Mouse (Mus musculus) heart, embryonic 11.5 days (tissue): ENCODE measurements around the gene Arl15. TPM values are rescaled to one million over a fixed set of nuclear protein-coding genes. Genes with fewer than 3 reads are reported as not detected.

Source experiments
- ATAC-seq: fragments of 200-750 bp; cut with Nextera tagmentation; replicated peaks from 2 replicates; pipeline ENCODE4 v1.8.0; 2017; ENCODE audit warnings: moderate library complexity; ENCODE audit not compliant: insufficient number of reproducible peaks, low FRiP score, low TSS enrichment
- H3K27ac ChIP-seq: fragments of 300-500 bp; sonication (generic); 2 replicates; pipeline ENCODE4 v1.5.1; 2014; ENCODE audit warnings: mild to moderate bottlenecking, low read depth, low read length
- H3K27me3 ChIP-seq: fragments of 300-500 bp; sonication (generic); 2 replicates; pipeline ENCODE4 v1.6.1; 2014; ENCODE audit warnings: mild to moderate bottlenecking, low read length, mixed read lengths; ENCODE audit not compliant: control insufficient read depth, insufficient read depth
- H3K36me3 ChIP-seq: fragments of 300-500 bp; sonication (generic); 2 replicates; pipeline ENCODE4 v1.6.1; 2014; ENCODE audit warnings: mild to moderate bottlenecking, low read length, moderate library complexity, mixed read lengths; ENCODE audit not compliant: control insufficient read depth, insufficient read depth
- H3K4me1 ChIP-seq: fragments of 300-500 bp; sonication (generic); 2 replicates; pipeline ENCODE4 v1.6.1; 2014; ENCODE audit warnings: low read length; ENCODE audit not compliant: control insufficient read depth, insufficient read depth
- H3K4me2 ChIP-seq: fragments of 300-500 bp; sonication (generic); 2 replicates; pipeline ENCODE4 v1.6.1; 2014; ENCODE audit warnings: mild to moderate bottlenecking, moderate library complexity
- H3K4me3 ChIP-seq: fragments of 300-500 bp; sonication (generic); 2 replicates; pipeline ENCODE4 v1.5.1; 2014; ENCODE audit warnings: low read depth, low read length
- H3K9ac ChIP-seq: fragments of 300-500 bp; sonication (generic); 2 replicates; pipeline ENCODE4 v1.6.1; 2014; ENCODE audit warnings: mild to moderate bottlenecking, low read depth, low read length, moderate library complexity
- H3K9me3 ChIP-seq: fragments of 300-500 bp; sonication (generic); replicated peaks from 2 replicates; pipeline ENCODE4 v1.6.1; 2016; ENCODE audit warnings: low read length; ENCODE audit not compliant: control insufficient read depth
- WGBS: fragments of 180-500 bp; shearing (Covaris S2); extraction: QIAGEN DNeasy Blood & Tissue Kit; methylation state at CpG from one replicate; pipeline ENCODE4 v1.1.7; 2014; ENCODE audit not compliant: insufficient replicate concordance; 5-methylcytosine and 5-hydroxymethylcytosine counted together
- polyA plus RNA-seq: library from polyadenylated mRNA; unstranded; fragments of >200 nt; fragmentation: Nextera tagmentation; extraction: Ambion mirVana; gene quantifications from 2 replicates; pipeline ENCODE4 v1.2.1, GENCODE M21; 2014

Arl15 gene
- polyA plus RNA-seq, 1 experiment from 2014 or later: 10.1 TPM

GRCm38 (mm10) chr13:113814121-113814520 lies 19.8 kb downstream of the Arl15 start:
- H3K36me3 ChIP-seq: no peaks in the 10 kb centered on the region
- H3K4me2 ChIP-seq: no peak overlapping the region
- no peak overlapping the region for H3K4me3 ChIP-seq
- 54% methylated on average over 8 of the region's 8 CpGs for WGBS
- no peaks in the 10 kb centered on the region for H3K27me3 ChIP-seq
- H3K9ac ChIP-seq: no peak overlapping the region
- ATAC-seq: no peak
- H3K27ac ChIP-seq: no peak overlapping the region
- H3K4me1 ChIP-seq: peaks cover 25% of the 10 kb centered on the region
- no peaks in the 10 kb centered on the region for H3K9me3 ChIP-seq

- H3K27ac ChIP-seq: no peak overlapping the region
- no peak for ATAC-seq
Measured at GRCm38 (mm10) chr13:113815697-113816420, 21.6 kb downstream of the Arl15 start.

GRCm38 (mm10) chr13:113816421-113816810 lies 22.1 kb downstream of the Arl15 start:
- no peaks in the 10 kb centered on the region for H3K9me3 ChIP-seq
- H3K4me1 ChIP-seq: peaks cover 25% of the 10 kb centered on the region
- no peak overlapping the region for H3K9ac ChIP-seq
- no peak overlapping the region for H3K4me2 ChIP-seq
- H3K4me3 ChIP-seq: no peak overlapping the region
- no peak for ATAC-seq
- no peaks in the 10 kb centered on the region for H3K27me3 ChIP-seq
- WGBS: 76% methylated on average over 6 of the region's 6 CpGs
- no peaks in the 10 kb centered on the region for H3K36me3 ChIP-seq
- no peak overlapping the region for H3K27ac ChIP-seq

More at GRCm38 (mm10) chr13:113815697-113816420, 21.6 kb downstream of the Arl15 start:
- peaks cover 25% of the 10 kb centered on the region for H3K4me1 ChIP-seq
- no peak overlapping the region for H3K9ac ChIP-seq
- no peaks in the 10 kb centered on the region for H3K27me3 ChIP-seq
- H3K4me2 ChIP-seq: peak overlapping the region; percentile 19
- no peaks in the 10 kb centered on the region for H3K36me3 ChIP-seq
- H3K9me3 ChIP-seq: no peaks in the 10 kb centered on the region
- no peak overlapping the region for H3K4me3 ChIP-seq
- WGBS: 40% methylated on average over 15 of the region's 15 CpGs

GRCm38 (mm10) chr13:113819006-113819405 lies 24.7 kb downstream of the Arl15 start:
- ATAC-seq: no peak

GRCm38 (mm10) chr13:113820176-113820575 lies 25.9 kb downstream of the Arl15 start:
- no peak for ATAC-seq
- Histone ChIP-seq H3K27me3 (no peaks in the 10 kb centered on the region), H3K4me3 (no peak overlapping the region), H3K27ac (no peak overlapping the region), H3K4me2 (no peak overlapping the region), H3K4me1 (peaks cover 6% of the 10 kb centered on the region; the same call in 1 of the 2 replicates), H3K9ac (no peak overlapping the region), H3K36me3 (no peaks in the 10 kb centered on the region), H3K9me3 (no peaks in the 10 kb centered on the region)
- 76% methylated on average over 3 of the region's 3 CpGs for WGBS

More at GRCm38 (mm10) chr13:113819006-113819405, 24.7 kb downstream of the Arl15 start:
- Histone ChIP-seq H3K27ac (no peak overlapping the region), H3K9ac (no peak overlapping the region), H3K4me2 (no peak overlapping the region), H3K4me3 (no peak overlapping the region), H3K27me3 (no peaks in the 10 kb centered on the region), H3K9me3 (no peaks in the 10 kb centered on the region), H3K36me3 (no peaks in the 10 kb centered on the region), H3K4me1 (peaks cover 11% of the 10 kb centered on the region)
- WGBS: 92% methylated on average over 7 of the region's 7 CpGs

- WGBS: 91% methylated on average over 12 of the region's 12 CpGs
Measured at GRCm38 (mm10) chr13:113821891-113822290, 27.6 kb downstream of the Arl15 start.

GRCm38 (mm10) chr13:113824027-113824426 lies 29.7 kb downstream of the Arl15 start:
- no peak for ATAC-seq
- no peak overlapping the region for H3K27ac ChIP-seq
- H3K9ac ChIP-seq: no peak overlapping the region
- H3K4me3 ChIP-seq: no peak overlapping the region
- H3K4me2 ChIP-seq: no peak overlapping the region
- peaks cover 4% of the 10 kb centered on the region; the same call in 1 of the 2 replicates for H3K4me1 ChIP-seq
- no peaks in the 10 kb centered on the region for H3K36me3 ChIP-seq
- no peaks in the 10 kb centered on the region for H3K9me3 ChIP-seq
- WGBS: 88% methylated on average over 3 of the region's 3 CpGs
- H3K27me3 ChIP-seq: no peaks in the 10 kb centered on the region

More at GRCm38 (mm10) chr13:113821891-113822290, 27.6 kb downstream of the Arl15 start:
- no peaks in the 10 kb centered on the region for H3K36me3 ChIP-seq
- ATAC-seq: no peak
- H3K9ac ChIP-seq: no peak overlapping the region
- no peak overlapping the region for H3K4me3 ChIP-seq
- H3K27me3 ChIP-seq: no peaks in the 10 kb centered on the region
- no peaks in the 10 kb centered on the region for H3K4me1 ChIP-seq
- H3K27ac ChIP-seq: no peak overlapping the region
- H3K4me2 ChIP-seq: no peak overlapping the region
- no peaks in the 10 kb centered on the region for H3K9me3 ChIP-seq

- 89% methylated on average over 3 of the region's 3 CpGs for WGBS
Measured at GRCm38 (mm10) chr13:113828633-113829032, 34.3 kb downstream of the Arl15 start.

GRCm38 (mm10) chr13:113829079-113829478 lies 34.8 kb downstream of the Arl15 start:
- ATAC-seq: no peak

More at GRCm38 (mm10) chr13:113828633-113829032, 34.3 kb downstream of the Arl15 start:
- no peak for ATAC-seq
- H3K9me3 ChIP-seq: no peaks in the 10 kb centered on the region
- H3K27ac ChIP-seq: no peak overlapping the region
- H3K9ac ChIP-seq: no peak overlapping the region
- no peaks in the 10 kb centered on the region for H3K36me3 ChIP-seq
- H3K4me1 ChIP-seq: peaks cover 5% of the 10 kb centered on the region; the same call in 1 of the 2 replicates
- H3K4me3 ChIP-seq: no peak overlapping the region
- no peak overlapping the region for H3K4me2 ChIP-seq
- no peaks in the 10 kb centered on the region for H3K27me3 ChIP-seq

More at GRCm38 (mm10) chr13:113829079-113829478, 34.8 kb downstream of the Arl15 start:
- 67% methylated on average over 2 of the region's 2 CpGs for WGBS
- Histone ChIP-seq H3K4me2 (no peak overlapping the region), H3K4me3 (no peak overlapping the region), H3K27me3 (no peaks in the 10 kb centered on the region), H3K27ac (no peak overlapping the region), H3K9ac (no peak overlapping the region), H3K36me3 (no peaks in the 10 kb centered on the region), H3K9me3 (no peaks in the 10 kb centered on the region), H3K4me1 (peaks cover 5% of the 10 kb centered on the region; the same call in 1 of the 2 replicates)
